Mouse (Mus musculus) forebrain, embryonic 16.5 days (tissue): Measurements from ENCODE around the gene Comp. TPM values are rescaled to one million over a fixed set of nuclear protein-coding genes. Genes with fewer than 3 reads are reported as not detected.

Source experiments
- ATAC-seq: fragments of 200-750 bp; cut with Nextera tagmentation; 2 replicates; pipeline ENCODE4 v1.8.0; 2017; ENCODE audit warnings: mild to moderate bottlenecking, moderate library complexity
- H3K27ac ChIP-seq: fragments of 300-500 bp; sonication (generic); 2 replicates; pipeline ENCODE4 v1.5.1; 2014; ENCODE audit warnings: low read length, control low read depth
- H3K27me3 ChIP-seq: fragments of 300-500 bp; sonication (generic); replicated peaks from 2 replicates; pipeline ENCODE4 v1.6.1; 2014; ENCODE audit warnings: low read length; ENCODE audit not compliant: control insufficient read depth, insufficient read depth
- H3K36me3 ChIP-seq: fragments of 300-500 bp; sonication (generic); 2 replicates; pipeline ENCODE4 v1.6.1; 2014; ENCODE audit not compliant: control insufficient read depth, insufficient read depth
- H3K4me1 ChIP-seq: fragments of 300-500 bp; sonication (generic); replicated peaks from 2 replicates; pipeline ENCODE4 v1.6.1; 2014; ENCODE audit warnings: low read length; ENCODE audit not compliant: control insufficient read depth, insufficient read depth
- H3K4me2 ChIP-seq: fragments of 300-500 bp; sonication (generic); 2 replicates; pipeline ENCODE4 v1.6.1; 2014; ENCODE audit warnings: mild to moderate bottlenecking, low read length, control low read depth
- H3K4me3 ChIP-seq: fragments of 300-500 bp; sonication (generic); replicated peaks from 2 replicates; pipeline ENCODE4 v1.5.1; 2014; ENCODE audit warnings: mild to moderate bottlenecking, low read length, control low read depth
- H3K9ac ChIP-seq: fragments of 300-500 bp; sonication (generic); replicated peaks from 2 replicates; pipeline ENCODE4 v1.6.1; 2014; ENCODE audit warnings: low read depth, low read length, control low read depth
- H3K9me3 ChIP-seq: fragments of 300-500 bp; sonication (generic); 2 replicates; pipeline ENCODE4 v1.6.1; 2016; ENCODE audit warnings: low read length; ENCODE audit not compliant: control insufficient read depth
- WGBS: fragments of 180-500 bp; shearing (Covaris S2); extraction: QIAGEN DNeasy Blood & Tissue Kit; methylation state at CpG from one replicate; pipeline ENCODE4 v1.1.7; 2014; 5-methylcytosine and 5-hydroxymethylcytosine counted together
- polyA plus RNA-seq: library from polyadenylated mRNA; unstranded; fragments of >200 nt; fragmentation: Nextera tagmentation; extraction: Ambion mirVana; gene quantifications from 2 replicates; pipeline ENCODE4 v1.2.1, GENCODE M21; 2015

Comp gene
- polyA plus RNA-seq, 1 experiment from 2014 or later = 0.51 TPM

DNA sequence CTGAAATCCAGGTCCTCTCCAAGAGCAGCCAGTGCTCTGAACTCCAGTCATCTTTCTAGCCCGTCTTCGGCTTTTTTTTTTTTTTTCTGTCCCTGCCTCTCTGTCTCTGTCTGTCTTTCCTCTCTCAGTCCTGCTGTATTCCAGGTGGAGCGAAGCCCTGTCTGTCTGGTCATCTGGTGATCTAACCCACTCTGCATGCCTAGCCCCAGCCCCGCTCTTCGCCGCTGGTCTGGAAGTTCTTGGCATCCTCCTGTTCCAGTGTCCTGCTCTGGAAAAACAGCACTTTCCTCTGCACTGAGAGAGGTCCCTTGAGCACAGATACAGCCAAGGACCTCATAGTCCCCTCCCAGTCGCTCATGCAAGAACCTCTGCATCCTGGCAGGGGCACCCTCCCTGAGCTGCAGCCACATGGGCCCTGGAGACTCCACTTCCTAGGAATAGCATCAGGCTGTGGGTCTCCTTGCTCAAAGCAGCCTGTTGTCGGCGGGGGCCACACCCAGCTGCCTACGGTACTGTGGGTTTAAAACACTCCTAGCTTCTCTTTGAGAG is 11.8 kb upstream of the Comp start:
- no peak for ATAC-seq
- H3K9ac ChIP-seq = no peak overlapping the region
- H3K27ac ChIP-seq = no peak overlapping the region
- H3K36me3 ChIP-seq = no peaks in the 10 kb centered on the region
- no peaks in the 10 kb centered on the region for H3K27me3 ChIP-seq
- no peak overlapping the region for H3K4me3 ChIP-seq
- H3K4me1 ChIP-seq = no peaks in the 10 kb centered on the region
- H3K9me3 ChIP-seq = no peaks in the 10 kb centered on the region
- WGBS = 75% methylated on average over 10 of the region's 10 CpGs
- H3K4me2 ChIP-seq = no peak overlapping the region

DNA sequence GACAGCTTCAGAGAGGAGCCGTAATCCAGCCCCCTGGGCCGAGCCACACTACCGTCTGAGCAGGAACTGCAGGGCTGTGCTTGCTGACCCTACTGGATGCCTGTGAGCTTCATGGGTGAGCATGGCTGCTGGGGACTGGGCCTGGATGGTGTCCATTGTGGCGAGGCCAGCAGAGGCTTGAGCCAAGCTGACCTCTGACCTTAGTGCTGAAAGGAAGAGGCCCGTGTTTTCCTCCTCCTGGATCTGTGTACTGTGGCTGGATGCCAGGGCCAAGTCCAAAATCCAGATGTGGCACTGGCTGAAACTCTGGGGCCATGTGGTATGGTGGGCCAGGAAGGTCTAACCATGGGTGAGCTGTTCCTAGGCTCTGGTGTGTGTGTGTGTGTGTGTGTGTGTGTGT is 9.3 kb upstream of the Comp start:
- Histone ChIP-seq H3K4me3 (no peak overlapping the region), H3K27me3 (no peaks in the 10 kb centered on the region), H3K9ac (no peak overlapping the region), H3K4me2 (no peak overlapping the region), H3K9me3 (no peaks in the 10 kb centered on the region), H3K4me1 (no peaks in the 10 kb centered on the region), H3K27ac (no peak overlapping the region), H3K36me3 (no peaks in the 10 kb centered on the region)
- no peak for ATAC-seq
- WGBS = 23% methylated on average over 5 of the region's 5 CpGs

DNA sequence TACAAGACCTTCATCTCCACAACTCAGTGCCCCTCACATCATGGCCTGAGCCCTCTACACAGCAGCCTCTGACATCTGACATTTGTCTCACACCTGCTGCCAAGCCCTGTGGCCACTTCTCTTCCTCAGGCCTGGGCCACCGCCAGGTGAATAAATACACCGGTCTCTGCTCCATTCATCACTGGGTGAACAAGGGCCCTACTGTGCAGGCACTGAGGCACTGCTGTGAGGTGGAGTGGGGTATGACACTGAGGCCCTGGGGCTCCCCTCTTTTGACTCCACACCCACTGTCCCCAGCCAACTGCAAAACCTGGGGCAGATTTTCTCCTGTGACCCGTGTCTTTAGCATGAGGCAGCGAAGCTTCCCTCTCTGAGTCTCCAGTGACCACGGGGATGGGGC is 6.8 kb upstream of the Comp start:
- Histone ChIP-seq H3K4me1 (no peaks in the 10 kb centered on the region), H3K36me3 (no peaks in the 10 kb centered on the region), H3K4me3 (no peak overlapping the region), H3K9me3 (no peaks in the 10 kb centered on the region), H3K4me2 (no peak overlapping the region), H3K27me3 (peaks cover 3% of the 10 kb centered on the region), H3K27ac (no peak overlapping the region), H3K9ac (no peak overlapping the region)
- WGBS = 68% methylated on average over 5 of the region's 5 CpGs
- no peak for ATAC-seq

DNA sequence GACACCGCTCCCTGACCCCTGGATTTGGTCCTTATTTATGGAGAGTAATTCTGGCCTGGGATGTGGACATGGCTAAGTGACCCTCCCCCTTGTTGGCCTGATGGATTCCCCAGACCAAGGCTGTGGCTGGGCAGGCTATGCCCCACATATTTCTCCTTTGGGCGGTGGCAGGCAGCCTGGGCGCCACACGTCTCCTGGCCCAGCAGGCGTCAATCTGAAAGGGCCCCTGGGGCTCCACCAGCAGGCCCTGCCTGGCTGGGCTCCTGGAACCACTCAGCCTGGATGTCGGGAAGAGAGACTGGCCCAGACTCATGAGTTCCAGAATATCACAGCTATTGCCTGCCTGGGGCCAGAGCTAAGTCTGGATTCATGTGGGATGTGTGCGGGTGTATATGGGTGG is 2.9 kb upstream of the Comp start:
- Histone ChIP-seq H3K9ac (no peak overlapping the region), H3K4me1 (peaks cover 11% of the 10 kb centered on the region), H3K36me3 (no peaks in the 10 kb centered on the region), H3K27ac (no peak overlapping the region), H3K9me3 (no peaks in the 10 kb centered on the region), H3K4me3 (no peak overlapping the region), H3K27me3 (peaks cover 42% of the 10 kb centered on the region), H3K4me2 (no peak overlapping the region)
- WGBS = 76% methylated on average over 7 of the region's 7 CpGs
- ATAC-seq = no peak

DNA sequence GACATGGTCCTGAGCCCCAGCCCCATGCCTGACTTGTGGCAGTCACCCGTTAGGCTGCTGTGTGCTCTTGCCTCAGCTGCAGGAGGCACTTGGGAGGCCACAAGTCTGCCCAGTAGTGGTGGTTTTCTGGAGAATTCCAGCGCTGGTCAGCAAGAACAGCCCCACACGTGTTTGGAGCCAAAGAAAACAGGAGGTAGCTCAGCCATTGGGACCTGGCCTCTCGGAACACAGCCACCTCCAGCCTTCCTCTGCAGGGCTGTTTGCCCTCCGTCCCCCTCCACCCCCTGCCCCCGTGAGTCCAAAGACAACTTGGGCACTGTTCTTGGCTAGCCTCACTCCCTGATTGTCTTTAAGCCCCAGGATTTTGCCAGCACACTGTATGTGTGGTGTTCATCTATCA is 1.4 kb upstream of the Comp start:
- Histone ChIP-seq H3K36me3 (no peaks in the 10 kb centered on the region), H3K4me3 (no peak overlapping the region), H3K4me2 (no peak overlapping the region), H3K4me1 (peaks cover 13% of the 10 kb centered on the region), H3K27ac (no peak overlapping the region), H3K27me3 (peaks cover 57% of the 10 kb centered on the region), H3K9me3 (no peaks in the 10 kb centered on the region), H3K9ac (no peak overlapping the region)
- ATAC-seq = no peak
- WGBS = 31% methylated on average over 6 of the region's 6 CpGs

DNA sequence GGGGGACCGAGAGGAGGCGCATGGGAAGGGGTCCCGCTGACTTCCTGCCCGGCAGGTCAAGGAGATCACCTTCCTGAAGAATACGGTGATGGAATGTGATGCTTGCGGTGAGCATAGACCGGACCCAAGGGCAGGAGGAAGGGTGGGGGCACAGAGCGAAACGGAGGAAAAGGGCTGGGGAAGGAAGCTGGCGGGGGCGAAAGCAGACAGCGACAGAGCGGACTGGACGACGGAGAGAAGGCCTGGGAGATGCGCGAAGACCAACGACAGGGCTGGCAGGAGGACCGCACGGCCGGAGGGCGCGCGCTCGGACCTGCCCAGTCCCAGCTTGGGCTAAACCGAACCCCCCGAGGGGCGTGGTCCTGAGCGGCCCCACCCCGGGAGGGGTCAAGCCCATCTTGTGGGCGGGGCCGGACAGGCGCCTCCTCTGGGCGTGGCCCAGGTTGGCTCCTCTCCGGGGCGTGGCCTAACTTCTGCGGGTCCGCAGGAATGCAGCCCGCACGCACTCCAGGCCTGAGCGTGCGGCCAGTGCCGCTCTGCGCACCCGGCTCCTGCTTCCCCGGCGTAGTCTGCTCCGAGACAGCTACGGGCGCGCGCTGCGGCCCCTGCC is 1.1 kb downstream of the Comp start:
- Histone ChIP-seq H3K4me1 (peaks cover 13% of the 10 kb centered on the region), H3K27ac (no peak overlapping the region), H3K9ac (no peak overlapping the region), H3K4me3 (peak overlapping the region; percentile 33), H3K9me3 (no peaks in the 10 kb centered on the region), H3K4me2 (peak overlapping the region; percentile 40), H3K36me3 (no peaks in the 10 kb centered on the region), H3K27me3 (peaks cover 78% of the 10 kb centered on the region)
- ATAC-seq = peak; percentile 70
- WGBS = under 1% methylated on average over 47 of the region's 53 CpGs

DNA sequence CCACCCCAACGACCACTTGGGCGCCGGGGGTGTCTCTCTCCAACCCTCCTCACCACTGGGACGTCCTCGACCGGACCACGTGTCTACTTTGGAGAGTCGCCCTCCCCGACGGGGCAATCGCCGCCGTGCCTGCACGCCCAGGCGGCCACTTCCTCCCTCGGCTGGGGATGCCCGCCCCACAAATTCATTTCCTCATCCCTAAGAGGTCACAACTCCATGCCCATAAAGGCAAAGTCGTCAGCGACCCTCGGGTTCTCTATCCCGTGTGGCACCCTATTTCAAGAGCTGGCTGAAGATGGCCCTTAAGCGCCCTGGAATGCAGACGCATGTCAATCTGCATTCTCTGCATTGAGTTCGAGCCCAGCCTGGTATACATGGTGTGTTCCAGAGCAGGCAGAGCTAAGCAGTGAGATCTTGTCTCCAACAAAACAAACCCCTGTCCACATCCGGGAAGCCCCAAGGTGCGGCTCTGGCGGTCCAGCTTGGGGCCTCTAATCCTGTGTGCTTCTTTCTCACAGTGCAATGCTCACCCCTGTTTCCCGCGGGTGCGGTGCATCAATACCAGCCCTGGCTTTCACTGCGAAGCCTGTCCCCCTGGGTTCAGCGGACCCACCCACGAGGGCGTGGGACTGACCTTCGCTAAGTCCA is 2.0 kb downstream of the Comp start:
- H3K9me3 ChIP-seq = no peaks in the 10 kb centered on the region
- H3K36me3 ChIP-seq = no peaks in the 10 kb centered on the region
- peaks cover 78% of the 10 kb centered on the region for H3K27me3 ChIP-seq
- H3K4me2 ChIP-seq = no peak overlapping the region
- peaks cover 13% of the 10 kb centered on the region for H3K4me1 ChIP-seq
- H3K27ac ChIP-seq = no peak overlapping the region
- no peak overlapping the region for H3K4me3 ChIP-seq
- ATAC-seq = no peak; the same call in 1 of the 2 replicates
- no peak overlapping the region for H3K9ac ChIP-seq
- WGBS = 6% methylated on average over 35 of the region's 35 CpGs

DNA sequence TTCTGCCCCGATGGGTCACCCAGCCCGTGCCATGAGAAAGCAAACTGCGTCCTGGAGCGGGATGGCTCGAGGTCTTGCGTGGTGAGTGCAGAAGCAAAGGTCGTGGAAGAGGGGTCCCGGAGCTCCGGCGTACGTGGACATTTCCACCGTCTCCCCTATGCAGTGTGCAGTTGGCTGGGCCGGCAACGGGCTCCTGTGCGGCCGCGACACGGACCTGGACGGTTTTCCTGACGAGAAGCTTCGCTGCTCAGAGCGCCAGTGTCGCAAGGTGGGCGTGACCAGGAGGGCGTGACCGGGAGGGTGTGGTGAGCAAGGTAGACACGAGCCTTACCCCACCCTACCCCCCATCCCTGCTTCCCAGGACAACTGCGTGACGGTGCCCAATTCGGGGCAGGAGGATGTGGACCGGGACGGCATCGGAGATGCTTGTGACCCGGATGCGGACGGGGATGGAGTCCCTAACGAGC is 3.0 kb downstream of the Comp start:
- peaks cover 77% of the 10 kb centered on the region for H3K27me3 ChIP-seq
- no peak for ATAC-seq
- no peak overlapping the region for H3K9ac ChIP-seq
- H3K4me1 ChIP-seq = peaks cover 13% of the 10 kb centered on the region
- WGBS = 5% methylated on average over 37 of the region's 37 CpGs
- no peak overlapping the region for H3K4me2 ChIP-seq
- H3K9me3 ChIP-seq = no peaks in the 10 kb centered on the region
- H3K4me3 ChIP-seq = no peak overlapping the region
- no peaks in the 10 kb centered on the region for H3K36me3 ChIP-seq
- H3K27ac ChIP-seq = no peak overlapping the region

DNA sequence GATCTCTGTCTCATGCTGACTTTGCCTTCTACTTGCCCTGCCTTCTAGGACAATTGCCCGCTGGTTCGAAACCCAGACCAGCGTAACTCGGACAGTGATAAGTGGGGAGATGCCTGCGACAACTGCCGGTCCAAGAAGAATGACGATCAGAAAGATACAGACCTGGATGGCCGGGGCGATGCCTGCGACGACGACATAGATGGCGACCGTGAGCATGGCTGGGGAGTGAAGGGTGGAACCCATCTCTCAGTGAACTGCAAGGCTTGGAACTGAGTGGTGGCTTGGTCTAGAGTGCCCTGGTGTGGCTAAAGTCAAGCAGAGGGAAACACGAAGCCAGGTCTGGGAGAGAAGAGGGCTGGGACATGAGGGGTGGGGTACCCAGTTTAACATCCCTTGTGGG is 3.7 kb downstream of the Comp start:
- no peak overlapping the region for H3K27ac ChIP-seq
- 11% methylated on average over 15 of the region's 15 CpGs for WGBS
- no peaks in the 10 kb centered on the region for H3K9me3 ChIP-seq
- ATAC-seq = no peak
- H3K36me3 ChIP-seq = no peaks in the 10 kb centered on the region
- H3K9ac ChIP-seq = no peak overlapping the region
- H3K27me3 ChIP-seq = peaks cover 70% of the 10 kb centered on the region
- no peak overlapping the region for H3K4me3 ChIP-seq
- H3K4me2 ChIP-seq = no peak overlapping the region
- peaks cover 13% of the 10 kb centered on the region for H3K4me1 ChIP-seq
